Mouse (Mus musculus): ENCODE results near the gene Edem2.

Edem2 gene

DNA sequence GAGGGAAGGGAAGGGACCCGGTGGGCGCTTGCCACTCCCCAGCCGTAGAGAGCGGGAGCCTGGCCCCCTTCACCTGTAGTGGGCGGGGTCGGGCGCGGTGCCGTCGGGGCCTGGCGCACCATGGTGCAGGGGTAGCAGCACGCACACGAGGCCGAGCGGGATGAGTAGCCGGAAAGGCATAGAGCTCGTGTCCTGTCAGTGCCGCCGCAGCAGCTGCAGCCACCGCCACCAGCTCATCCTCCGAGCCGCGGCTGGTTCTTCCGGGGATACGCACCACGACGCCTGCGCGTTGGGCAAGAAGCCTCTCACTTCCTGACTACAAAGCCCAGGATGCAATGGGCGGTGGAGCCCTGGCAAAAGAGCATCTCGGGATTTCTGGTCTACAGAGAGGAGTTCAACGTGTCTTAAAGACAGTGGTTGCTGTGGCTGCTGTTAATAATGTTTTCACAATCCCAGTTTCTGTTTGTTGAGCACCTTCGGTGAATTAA, at the start of gene Edem2:
Edem2 (minus strand) TSS at position 318 of the 488 bp plus-strand sequence.
- peak; percentile 95 for ATAC-seq (ENCODE audit: insufficient number of reproducible peaks, low FRiP score, low TSS enrichment)

DNA sequence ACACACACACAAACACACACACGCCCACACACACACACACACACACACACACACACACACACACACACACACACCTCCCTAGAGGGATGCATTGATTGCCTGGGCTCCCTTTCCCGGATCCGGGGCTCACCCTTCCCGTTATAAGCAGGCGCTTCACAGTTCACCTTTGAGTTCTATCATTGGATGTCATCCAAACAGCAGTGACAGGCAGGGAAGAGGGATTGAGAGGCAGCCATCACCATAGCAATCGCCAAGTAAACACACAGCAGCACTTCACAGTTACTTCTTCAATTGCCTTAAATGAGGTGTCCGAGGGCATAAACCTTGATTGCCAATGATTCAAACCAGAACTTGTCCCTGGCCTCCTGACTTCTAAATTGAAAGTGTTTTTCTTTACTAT, 49.8 kb upstream of the Edem2 start:
- ATAC-seq (ENCODE audit: insufficient number of reproducible peaks, low FRiP score, low TSS enrichment), result no peak

DNA sequence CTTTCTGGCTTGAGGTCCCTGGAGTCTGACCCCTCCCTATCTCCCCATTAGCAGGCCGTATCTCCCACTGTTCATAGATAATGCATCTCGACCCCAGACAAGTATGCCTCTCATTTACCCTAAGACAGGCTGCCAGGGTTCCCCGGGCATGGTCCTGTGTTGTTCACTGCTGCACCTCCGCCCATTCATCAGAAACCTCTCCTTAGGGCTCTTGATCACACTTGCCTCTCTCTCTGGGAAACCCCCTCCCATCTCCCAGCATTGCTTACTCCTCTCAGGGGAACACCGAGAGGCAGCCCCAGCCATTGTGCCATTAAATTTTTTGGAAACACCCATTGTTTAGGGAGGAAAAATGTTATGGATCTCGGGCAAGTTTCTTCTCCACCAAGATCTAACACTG, 48.7 kb upstream of the Edem2 start:
- ATAC-seq (ENCODE audit: insufficient number of reproducible peaks, low FRiP score, low TSS enrichment), result no peak

DNA sequence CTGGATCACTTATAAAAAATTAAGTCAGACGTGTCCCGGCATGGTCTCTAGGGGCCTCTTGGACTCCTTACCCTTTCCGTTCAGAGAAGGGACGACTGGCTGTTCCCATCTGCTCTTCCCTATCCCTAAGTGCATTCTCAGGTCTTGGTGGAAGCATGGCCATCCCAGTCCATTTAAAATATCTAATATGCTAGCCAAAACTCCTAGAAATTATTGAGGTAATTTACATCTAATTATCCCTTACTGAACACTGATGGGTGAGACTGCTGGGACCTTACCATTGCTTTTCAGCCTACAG, 48.4 kb upstream of the Edem2 start:
- no peak for ATAC-seq (ENCODE audit: insufficient number of reproducible peaks, low FRiP score, low TSS enrichment)

DNA sequence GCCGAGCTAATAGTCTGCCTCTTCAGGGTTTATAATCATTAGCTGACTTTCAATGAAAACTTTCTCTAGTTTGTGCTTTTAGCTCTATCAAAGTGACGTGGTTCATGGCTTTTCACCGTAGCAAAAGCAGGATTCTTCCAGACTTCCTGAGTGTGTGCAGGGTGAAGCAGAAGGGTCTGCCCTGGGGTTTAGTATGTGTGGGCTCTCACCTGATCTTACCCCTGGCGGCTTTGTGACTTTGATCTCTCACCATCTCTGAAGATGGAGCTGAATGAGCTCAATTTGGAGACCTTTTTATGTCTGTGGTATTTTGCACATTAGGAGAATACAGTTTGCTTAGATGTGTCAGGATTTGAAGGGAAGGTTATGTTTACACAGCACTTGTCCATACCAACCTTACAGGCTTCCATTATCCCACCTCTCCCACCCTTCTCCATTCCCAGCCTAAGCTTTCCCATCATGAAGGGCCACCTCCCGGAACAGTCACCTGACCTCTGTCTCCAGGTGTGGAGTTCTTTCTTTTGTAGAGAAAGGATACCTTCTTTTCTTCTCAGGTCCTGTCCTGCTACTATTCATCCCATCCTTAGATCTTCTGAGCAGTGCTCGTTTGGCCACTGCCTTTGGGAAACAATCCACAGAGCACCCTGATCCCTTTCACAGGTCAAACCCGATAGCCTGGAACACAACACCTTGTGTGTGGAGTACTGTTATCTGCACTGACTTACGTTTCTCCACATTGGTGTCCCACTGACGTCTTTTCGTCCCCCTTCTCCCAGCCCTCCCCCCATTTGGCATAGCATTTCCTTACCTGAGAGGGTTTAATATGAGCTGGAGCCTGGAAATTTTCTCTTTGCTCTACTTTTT, 47.8 kb upstream of the Edem2 start:
- ATAC-seq (ENCODE audit: insufficient number of reproducible peaks, low FRiP score, low TSS enrichment), result no peak

DNA sequence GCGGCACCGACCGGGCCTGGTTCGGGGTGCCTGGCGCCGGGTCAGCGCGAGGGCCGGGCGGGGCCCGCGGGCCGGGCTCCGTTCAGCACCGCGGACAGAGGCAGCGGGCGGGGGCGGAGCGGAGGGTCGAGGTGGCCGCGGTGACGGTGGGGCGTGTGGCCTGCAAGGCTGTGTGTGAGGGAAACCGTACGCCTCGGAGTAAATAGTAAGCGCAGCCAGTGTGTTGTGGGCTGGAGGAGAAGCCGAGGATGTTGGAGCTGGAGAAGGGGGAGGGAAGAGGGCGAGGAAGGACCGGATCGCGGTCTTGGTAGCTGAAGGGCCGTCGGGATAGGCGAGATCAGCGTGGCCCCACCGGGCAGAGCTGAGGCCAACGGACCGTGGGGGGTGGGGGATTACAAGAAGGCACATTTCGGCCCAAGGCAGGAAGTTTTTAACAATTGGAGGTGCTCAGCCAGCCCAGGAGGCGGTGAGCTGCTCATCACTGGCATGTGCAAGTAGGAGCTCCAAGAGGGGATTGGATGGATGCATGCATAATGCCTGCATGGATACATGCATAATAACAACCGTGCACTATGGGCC, 46.5 kb upstream of the Edem2 start:
- ATAC-seq (ENCODE audit: insufficient number of reproducible peaks, low FRiP score, low TSS enrichment), result peak; percentile 51; the same call in 1 of the 2 replicates

DNA sequence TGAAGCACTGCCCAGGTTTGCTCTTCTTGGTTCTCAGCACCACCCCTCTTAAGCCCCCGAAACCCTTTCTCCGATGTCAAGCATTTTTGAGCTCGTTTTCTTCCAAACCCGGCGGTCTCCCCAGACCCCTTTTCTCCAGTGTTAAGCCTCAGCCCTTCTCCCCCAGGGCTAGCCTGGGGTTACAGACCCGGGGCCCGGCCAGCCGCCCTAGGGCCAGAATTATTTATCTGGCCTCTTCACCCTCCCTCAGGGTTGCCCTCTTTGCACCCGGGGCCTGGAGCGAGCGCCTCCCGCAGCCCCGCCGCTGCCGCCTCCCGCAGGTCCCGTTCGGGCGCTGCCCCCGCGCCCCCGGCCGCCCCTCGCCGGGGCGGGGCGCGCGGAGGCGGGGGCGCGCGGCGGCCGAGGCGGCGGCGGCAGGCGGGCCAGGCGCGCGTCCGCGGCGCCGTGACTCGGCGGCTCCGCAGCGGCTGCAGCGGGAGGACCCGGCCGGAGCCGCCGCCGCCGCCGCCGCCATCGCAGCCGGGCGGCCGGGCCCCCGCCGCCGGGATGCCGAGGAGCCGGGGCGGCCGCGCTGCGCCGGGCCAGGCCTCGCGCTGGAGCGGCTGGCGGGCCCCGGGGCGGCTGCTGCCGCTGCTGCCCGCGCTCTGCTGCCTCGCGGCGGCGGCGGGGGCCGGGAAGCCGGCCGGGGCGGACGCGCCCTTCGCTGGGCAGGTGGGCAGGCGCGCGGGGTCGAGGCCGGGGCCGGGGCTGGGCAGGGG, 45.8 kb upstream of the Edem2 start, which contains the start of gene Mmp24:
Mmp24 (plus strand) TSS at position 416 of the 758 bp plus-strand sequence.
- no peak for ATAC-seq (ENCODE audit: insufficient number of reproducible peaks, low FRiP score, low TSS enrichment)

DNA sequence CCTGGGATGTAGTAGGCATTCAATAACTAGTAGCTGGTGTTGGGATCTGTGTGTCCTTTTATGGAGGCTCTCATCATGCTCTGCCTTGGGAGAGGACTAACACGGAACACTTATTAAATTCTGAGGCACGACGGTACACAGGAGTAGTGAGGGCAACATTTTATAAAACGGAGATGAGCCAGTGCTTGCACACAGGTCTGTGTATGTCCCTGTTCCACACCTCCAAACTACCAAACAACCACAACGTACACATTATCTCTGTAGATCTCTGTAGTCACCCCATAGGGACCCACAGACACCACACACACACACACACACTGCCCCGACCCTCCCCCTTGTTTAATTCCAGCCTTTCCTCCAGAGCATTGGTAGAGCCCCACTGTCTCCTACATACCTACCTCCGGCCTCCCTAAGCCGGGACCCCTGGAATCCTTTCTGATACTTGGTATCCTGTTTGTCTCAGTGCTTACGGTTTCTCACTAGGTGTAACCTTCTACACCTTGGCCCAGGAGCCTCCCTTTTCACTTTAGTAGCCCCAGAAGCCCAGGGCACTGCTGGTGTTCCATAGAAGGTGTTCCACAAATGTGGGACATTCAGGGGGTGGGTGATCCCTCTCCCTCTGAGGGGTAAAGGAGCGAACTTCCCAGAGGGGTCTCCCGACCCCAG, 45.1 kb upstream of the Edem2 start:
- ATAC-seq (ENCODE audit: insufficient number of reproducible peaks, low FRiP score, low TSS enrichment), result no peak

DNA sequence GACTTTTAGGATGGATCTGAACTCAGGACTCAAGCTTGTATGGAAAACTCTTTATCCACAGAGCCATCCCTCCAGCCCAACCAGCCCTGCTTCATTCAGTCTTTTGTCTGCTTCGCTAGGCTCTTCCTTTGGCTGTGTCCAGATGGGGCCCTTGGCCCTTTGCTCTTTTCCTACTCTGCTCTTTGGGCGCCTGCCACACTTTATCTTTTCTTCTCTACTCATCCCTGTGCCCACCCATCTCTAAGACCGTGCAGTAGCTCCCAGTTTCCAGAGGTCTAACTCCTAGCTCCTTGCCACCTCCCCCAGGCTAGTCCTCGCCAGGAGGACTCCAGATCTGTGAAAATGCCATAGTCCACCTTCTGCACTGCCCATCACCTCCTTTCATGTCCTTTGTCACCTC, 44.4 kb upstream of the Edem2 start:
- no peak for ATAC-seq (ENCODE audit: insufficient number of reproducible peaks, low FRiP score, low TSS enrichment)

DNA sequence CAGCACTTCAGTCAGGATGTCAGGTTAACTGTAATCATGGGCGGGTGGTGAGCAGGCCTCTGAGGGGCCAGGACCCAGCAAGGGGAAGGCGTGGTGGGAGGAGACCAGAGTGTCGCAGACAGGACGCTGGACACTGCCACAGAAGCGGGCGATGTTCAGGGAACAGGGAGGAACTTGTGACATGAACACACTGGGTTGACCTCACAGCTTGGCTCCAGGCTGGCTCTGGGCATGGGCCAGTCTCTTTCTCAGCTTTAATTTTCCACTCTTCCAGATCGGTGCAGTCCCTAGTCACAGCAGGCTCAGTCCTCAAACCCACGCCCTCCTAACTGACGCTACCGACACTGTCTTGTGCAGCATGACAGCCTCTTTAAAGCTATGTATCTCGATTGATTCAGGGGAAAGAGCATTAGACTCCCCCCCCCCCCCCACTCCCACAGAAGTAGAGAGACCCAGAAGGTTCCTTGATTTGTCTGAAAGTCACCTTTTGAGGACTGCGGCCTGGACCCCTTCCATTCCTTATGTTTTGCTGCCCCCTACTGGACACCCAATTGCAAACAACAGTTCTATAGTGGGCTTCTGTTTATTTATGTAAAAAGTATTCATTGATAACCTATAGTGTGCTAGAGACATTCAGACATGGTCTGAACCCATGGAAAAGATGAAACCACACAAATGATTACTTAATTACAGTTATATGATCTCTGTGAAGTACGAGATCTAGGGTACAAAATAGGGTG, 35.6 kb upstream of the Edem2 start:
- ATAC-seq (ENCODE audit: insufficient number of reproducible peaks, low FRiP score, low TSS enrichment), result peak; percentile 56; the same call in 1 of the 2 replicates

DNA sequence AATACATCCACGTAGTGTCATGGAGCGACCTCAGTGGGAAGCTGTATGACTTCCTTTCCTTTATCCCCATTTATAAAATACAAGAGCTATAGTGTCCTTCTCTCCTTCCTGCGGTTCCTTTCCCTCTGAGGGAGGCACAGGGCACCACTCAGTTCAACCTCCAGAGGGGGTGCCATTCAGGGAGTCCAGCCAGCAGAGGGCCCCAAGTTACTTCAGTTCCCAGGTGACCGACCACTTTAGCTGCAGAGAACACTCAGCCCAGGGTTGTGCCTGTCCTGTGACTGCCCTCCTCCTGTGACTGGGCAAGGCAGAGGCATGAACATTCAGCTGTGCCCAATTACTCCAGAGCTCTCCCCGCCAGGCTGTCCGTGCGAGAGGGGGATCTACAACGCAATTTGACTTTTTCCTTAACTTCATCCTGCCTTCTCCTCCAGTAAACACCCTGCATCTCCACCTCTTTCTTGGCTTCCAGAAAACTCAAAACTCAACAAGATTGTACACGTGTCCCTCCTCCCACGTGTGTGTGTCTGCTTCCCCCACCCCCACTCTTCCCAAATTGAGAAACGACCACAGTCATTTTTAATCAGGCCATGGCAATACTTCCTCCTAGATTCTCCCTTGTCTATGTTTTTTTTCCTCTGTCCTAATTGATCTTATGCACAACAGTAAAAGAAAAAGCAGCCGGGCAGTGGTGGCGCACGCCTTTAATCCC, 27.7 kb upstream of the Edem2 start:
- no peak; the same call in 1 of the 2 replicates for ATAC-seq (ENCODE audit: insufficient number of reproducible peaks, low FRiP score, low TSS enrichment)

DNA sequence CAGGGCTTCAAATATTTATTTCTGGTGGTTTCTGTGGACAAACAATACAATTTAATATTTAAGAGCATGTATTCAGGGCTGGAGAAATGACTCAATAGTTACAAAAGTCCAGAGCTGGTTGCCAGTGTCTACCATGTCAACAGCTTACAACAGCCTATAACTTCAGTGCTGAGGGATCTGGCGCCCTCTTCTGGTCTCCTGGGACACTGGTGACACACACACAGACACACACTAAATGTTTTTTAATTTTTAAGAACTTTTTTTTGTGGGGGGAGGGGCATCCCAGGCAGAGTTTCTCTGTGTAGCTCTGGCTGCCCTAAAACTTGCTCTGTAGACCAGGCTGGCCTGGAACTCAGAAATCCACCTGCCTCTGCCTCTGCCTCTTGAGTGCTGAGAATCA, 26.5 kb upstream of the Edem2 start:
- ATAC-seq (ENCODE audit: insufficient number of reproducible peaks, low FRiP score, low TSS enrichment), result no peak

DNA sequence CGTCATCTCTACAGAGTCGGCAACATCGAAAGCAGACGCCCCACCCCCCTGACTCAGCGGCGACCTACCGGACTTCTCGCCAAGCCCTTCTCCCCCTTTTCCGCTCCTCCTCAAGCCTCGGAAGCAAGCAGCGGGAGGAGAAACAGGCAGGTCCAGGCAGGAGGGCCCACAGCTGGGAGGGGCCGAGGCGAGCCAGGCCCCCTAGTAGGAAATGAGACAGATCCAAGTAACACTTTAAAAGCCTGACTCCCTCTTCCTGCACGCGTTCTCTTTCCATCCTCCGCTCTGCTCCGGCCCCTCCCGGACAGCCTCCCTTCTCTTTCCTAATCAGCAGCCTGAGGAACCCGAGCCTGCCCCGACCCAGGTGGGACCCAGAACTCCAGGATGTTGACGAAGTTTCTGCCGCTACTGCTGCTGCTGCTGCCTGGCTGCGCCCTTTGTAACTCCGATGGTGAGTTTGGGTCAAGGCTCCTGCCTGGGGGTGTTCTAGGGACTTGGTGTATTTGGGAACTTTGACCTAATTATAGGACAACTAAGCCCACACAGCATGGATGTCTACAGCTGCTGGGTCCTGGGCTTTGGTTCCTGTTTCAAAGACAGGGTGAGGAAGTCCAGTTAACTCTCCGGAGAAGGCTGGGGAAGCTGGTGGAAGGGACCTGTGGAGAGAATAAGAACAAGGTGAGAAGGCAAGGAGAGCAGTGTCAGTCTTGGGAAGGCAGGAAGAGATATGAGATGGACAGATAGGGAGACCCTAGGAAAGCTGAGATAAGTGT, 21.9 kb upstream of the Edem2 start, which contains the start of gene Procr:
Procr (plus strand) TSS at position 104 of the 773 bp plus-strand sequence.
- no peak for ATAC-seq (ENCODE audit: insufficient number of reproducible peaks, low FRiP score, low TSS enrichment)

DNA sequence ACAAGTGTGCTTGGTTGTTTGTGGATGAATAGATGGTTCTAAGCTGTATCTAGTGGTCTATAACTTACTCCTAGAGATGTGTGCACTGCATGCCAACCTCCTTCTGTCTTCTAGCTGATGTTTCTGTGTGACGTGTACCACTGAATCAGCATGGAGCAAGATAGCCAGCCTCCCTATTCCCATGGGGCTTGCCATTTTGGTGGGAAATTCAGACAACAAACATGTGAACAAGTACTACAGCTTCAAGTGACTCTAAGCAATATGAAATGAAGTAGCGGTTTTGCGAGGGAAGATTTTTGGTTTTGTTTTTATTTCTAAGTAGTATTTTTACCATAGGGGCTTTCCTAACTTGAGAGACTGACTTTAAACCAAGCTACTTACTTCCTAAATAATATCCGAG, 20.1 kb upstream of the Edem2 start:
- ATAC-seq (ENCODE audit: insufficient number of reproducible peaks, low FRiP score, low TSS enrichment), result no peak

DNA sequence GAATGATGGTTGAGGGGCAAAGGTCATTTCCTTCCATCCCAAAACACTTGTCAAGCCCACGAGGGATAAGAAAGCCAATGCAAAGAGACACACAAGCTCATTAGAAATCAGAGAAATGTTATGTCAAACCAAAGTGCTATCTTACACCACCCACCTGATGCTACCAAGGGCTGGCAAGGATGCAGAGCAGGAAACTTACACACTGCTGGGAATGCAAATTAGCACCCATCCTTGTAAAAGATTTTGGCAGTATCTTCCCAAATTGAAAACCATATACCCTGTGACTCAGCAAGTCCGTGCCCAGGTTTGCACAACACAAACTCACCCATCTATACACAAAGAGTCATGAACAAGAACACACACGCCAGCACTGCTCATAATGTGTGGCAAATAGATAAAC, 16.2 kb upstream of the Edem2 start:
- ATAC-seq (ENCODE audit: insufficient number of reproducible peaks, low FRiP score, low TSS enrichment), result no peak

DNA sequence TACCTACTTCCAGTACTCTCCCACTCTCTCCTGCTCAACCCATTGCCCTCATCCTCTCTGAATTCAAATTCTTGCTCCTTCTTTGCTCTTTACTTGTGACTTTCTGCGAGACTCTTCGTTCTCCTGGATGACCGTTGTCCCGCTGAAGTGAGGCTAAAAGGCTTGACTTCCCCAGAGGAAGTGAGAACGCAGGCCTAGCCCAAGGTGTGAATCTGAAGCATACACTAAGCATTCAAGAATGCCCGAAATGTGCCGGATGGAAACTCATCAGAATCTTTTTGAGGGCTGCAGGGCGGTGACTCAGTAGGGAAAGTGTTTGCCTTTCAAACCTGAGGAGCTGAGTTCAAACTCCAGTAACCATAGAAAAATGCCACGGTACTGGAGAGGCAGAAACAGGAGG, 14.1 kb upstream of the Edem2 start:
- no peak for ATAC-seq (ENCODE audit: insufficient number of reproducible peaks, low FRiP score, low TSS enrichment)

DNA sequence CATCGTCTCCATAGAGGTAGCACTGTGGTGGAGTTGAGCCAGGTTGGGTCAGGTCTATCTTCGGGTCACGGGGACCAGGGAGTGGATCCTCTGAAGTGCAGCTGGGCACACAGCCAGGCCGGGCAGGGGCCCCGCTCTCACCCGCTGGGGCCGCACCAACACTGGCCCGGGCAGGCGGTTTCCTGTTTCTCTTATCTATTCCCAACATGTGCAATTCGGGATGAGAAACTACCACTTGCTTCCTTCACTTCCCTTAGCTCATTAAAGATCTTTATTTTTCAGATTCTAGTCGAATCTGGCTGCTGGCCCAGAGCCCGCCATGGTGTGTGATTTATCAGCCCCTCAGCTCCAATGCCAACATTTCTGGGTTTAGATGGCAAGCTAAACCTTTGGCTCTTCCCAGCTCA, 13.7 kb upstream of the Edem2 start:
- no peak for ATAC-seq (ENCODE audit: insufficient number of reproducible peaks, low FRiP score, low TSS enrichment)

DNA sequence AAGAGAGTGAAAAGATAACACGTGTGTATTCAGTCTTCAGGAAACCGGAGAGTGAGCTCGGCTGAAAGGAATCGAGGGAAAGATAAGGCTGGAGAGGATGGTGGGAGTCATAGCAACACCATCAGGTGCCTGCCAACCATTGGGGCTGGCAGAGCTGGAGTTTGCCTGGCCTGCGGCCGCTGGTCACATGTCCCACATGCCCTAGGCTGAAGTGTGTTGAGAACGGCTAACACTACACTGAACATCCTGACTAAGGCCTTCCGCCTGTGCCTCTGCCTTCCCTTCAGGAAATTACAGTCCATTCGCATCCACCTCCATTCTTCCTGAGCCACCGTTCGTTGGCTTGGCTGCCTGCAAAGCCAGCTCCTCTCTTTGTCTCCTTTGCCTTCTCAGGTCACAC, 12.9 kb upstream of the Edem2 start:
- ATAC-seq (ENCODE audit: insufficient number of reproducible peaks, low FRiP score, low TSS enrichment), result no peak

DNA sequence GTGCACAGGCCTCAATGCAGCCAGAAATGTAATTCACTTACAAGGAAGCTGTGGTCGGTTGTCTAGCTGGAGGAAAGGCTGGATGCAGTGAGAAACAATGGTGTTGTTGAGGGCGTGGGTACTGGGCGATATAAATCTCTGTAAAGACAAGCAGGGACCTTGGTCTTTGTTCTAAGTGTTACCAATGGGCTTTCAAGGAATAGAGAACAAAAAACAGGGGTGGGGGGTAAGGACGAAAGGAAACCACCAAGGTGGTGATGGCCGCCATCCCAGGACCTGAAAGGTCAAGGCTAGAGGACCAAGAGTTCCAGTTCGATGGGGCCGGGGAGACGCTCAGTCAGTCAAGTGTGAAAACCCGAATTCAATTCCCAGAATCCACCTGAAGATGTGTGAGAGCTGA, 8.5 kb upstream of the Edem2 start:
- ATAC-seq (ENCODE audit: insufficient number of reproducible peaks, low FRiP score, low TSS enrichment), result no peak
